Mouse (Mus musculus) MEL (cell line): ENCODE results near the gene Dock9.
A peak's percentile ranks its signal among the peaks of the same experiment; 100 is the strongest.

Experiments used
- BHLHE40 ChIP-seq: IDR thresholded peaks from 2 replicates; pipeline ENCODE4 v1.6.1; 2012; ENCODE audit warnings: low read depth, mild to moderate bottlenecking, inconsistent platforms, low read length, improper control_type of control experiment, borderline replicate concordance
- CTCF ChIP-seq, 3 experiments: IDR thresholded peaks in 2 of 3; conservative IDR thresholded peaks in 1 of 3; 2 replicates each; pipeline ENCODE4 v1.5.1; 2011 to 2012; ENCODE audit warnings: low read length in 3 of 3, low read depth in 2 of 3, mild to moderate bottlenecking in 2 of 3, improper control_type of control experiment in 1 of 3, inconsistent platforms in 1 of 3, mixed read lengths in 1 of 3, moderate library complexity in 1 of 3; ENCODE audit not compliant: control insufficient read depth in 1 of 3, insufficient read depth in 1 of 3, poor library complexity in 1 of 3, severe bottlenecking in 1 of 3
- EP300 ChIP-seq, 2 experiments: IDR thresholded peaks; 2 replicates each; pipeline ENCODE4 v1.6.1; 2011; ENCODE audit warnings: improper control_type of control experiment in 2 of 2, low read length in 2 of 2, low read depth in 1 of 2, mild to moderate bottlenecking in 1 of 2
- JUND ChIP-seq: IDR thresholded peaks from 2 replicates; pipeline ENCODE4 v1.6.1; 2011; ENCODE audit warnings: low read depth, mild to moderate bottlenecking, improper control_type of control experiment, low read length
- POLR2A ChIP-seq, 2 experiments: IDR thresholded peaks; 2 replicates each; pipeline ENCODE4 v1.6.1; 2011 to 2012; ENCODE audit warnings: low read length in 2 of 2, mild to moderate bottlenecking in 2 of 2, control low read depth in 1 of 2, improper control_type of control experiment in 1 of 2, low read depth in 1 of 2, moderate library complexity in 1 of 2; ENCODE audit not compliant: control insufficient read depth in 1 of 2, insufficient read depth in 1 of 2, poor library complexity in 1 of 2
- RCOR1 ChIP-seq: IDR thresholded peaks from 2 replicates; pipeline ENCODE4 v1.6.1; 2012; ENCODE audit warnings: low read depth, mild to moderate bottlenecking, inconsistent platforms, low read length, improper control_type of control experiment
- TAL1 ChIP-seq: IDR thresholded peaks from 2 replicates; pipeline ENCODE4 v1.6.1; 2012; ENCODE audit warnings: mild to moderate bottlenecking, inconsistent platforms, low read length, moderate library complexity, mixed read lengths
- ZNF384 ChIP-seq: IDR thresholded peaks from 2 replicates; pipeline ENCODE4 v1.6.1; 2012; ENCODE audit warnings: low read depth, mild to moderate bottlenecking, inconsistent platforms, low read length, improper control_type of control experiment

DNA sequence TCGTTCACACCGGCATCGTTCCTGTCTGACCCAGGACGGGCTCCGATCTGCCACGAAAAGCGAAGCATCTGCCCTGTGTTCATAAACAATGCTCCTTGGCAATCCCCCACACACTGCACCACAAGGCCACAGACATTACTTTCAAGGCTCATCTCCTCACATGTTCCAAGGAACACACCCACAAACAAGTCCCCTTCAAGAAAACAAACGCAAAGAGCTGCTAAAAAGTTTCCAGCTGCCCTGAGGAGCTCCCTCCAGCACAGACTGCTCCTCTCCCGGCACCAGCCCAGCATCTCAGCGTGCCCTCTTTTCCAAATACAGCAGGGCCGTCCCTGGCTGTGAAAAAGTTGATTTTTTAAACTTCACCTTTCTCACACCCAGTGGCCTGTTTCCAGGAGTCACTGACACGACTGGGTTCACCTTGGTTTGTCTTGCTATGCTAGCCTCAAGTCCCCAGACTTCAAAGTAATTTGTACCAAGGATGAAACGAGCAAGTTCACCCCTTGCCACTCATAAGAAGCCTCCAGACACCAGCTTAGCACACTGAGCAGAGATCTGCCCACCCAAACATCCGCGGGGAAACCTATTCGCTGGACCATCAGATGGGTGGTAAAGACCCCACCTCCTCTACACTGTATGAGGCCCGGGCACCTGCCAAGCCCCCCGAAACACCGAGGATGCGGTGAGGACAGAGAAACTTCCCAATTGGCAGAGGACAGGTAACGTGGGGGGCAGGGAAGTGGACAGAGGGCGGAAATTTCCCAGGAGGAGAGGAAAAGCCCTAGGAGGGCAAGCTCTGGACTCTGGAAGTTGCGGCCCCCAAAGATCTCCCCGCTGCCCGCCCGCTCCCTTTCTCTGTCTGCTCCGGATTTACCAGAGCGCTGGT, 823 bp downstream of the Dock9 start:
- TF ChIP-seq EP300 (IDR thresholded peaks at IDR 0.05; ENCODE audit: low read depth in 1 of 2, low read length in 2 of 2) (0 out of 4 replicates have a peak, but pooled peaks have one; percentile 8), POLR2A (IDR thresholded peaks at IDR 0.05; ENCODE audit: control insufficient read depth in 1 of 2, insufficient read depth in 1 of 2, low read depth in 1 of 2, low read length in 2 of 2, poor library complexity in 1 of 2) (no peak), CTCF (IDR thresholded peaks at IDR 0.05 in 2 of 3, conservative IDR thresholded peaks at IDR 0.05 in 1 of 3; ENCODE audit: control insufficient read depth in 1 of 3, insufficient read depth in 1 of 3, low read depth in 2 of 3, low read length in 3 of 3, poor library complexity in 1 of 3, severe bottlenecking in 1 of 3) (no peak), BHLHE40 (no peak), ZNF384 (no peak), JUND (no peak), TAL1 (no peak), RCOR1 (no peak)
